Mouse (Mus musculus) embryonic fibroblast, embryonic 13.5 days (primary cell): ENCODE measurements around the gene Zfp511. TPM values are rescaled to one million over a fixed set of nuclear protein-coding genes. Genes with fewer than 3 reads are reported as not detected.

ENCODE experiments used
- H3K27ac ChIP-seq: 2 replicates; pipeline ENCODE4 v1.5.1; 2012; ENCODE audit warnings: low read length, control low read depth, inconsistent platforms; ENCODE audit not compliant: insufficient read depth
- H3K4me1 ChIP-seq: 2 replicates; pipeline ENCODE4 v1.6.1; 2011; ENCODE audit warnings: low read length; ENCODE audit not compliant: control insufficient read depth, insufficient read depth
- H3K4me3 ChIP-seq: 2 replicates; pipeline ENCODE4 v1.5.1; 2011; ENCODE audit warnings: mild to moderate bottlenecking, control low read depth, low read length; ENCODE audit not compliant: insufficient read depth
- CTCF ChIP-seq: IDR thresholded peaks from 2 replicates; pipeline ENCODE4 v1.5.1; 2011; ENCODE audit warnings: mild to moderate bottlenecking, control low read depth, low read length, moderate library complexity, borderline replicate concordance; ENCODE audit not compliant: insufficient read depth
- POLR2A ChIP-seq: IDR thresholded peaks from 2 replicates; pipeline ENCODE4 v1.6.1; 2011; ENCODE audit warnings: low read depth, mild to moderate bottlenecking, control low read depth, low read length, moderate library complexity
- polyA plus RNA-seq: library from polyadenylated mRNA; stranded (reverse); fragments of >200 nt; gene quantifications from 2 replicates; pipeline ENCODE4 v1.2.4, GENCODE M21; 2011; ENCODE audit warnings: low read depth; ENCODE audit not compliant: missing spikeins, insufficient read length

Gene Zfp511
- polyA plus RNA-seq, result 19.8 and 21.0 TPM in 2 replicates

- 0 out of 2 replicates have a peak, but pooled peaks have one; percentile 52 for TF ChIP-seq POLR2A
- no peak for TF ChIP-seq CTCF
- Histone ChIP-seq H3K4me1 (no peaks in the 10 kb centered on the region), H3K4me3 (peak within 1 kb of the TSS; percentile 97), H3K27ac (peak within 1 kb of the TSS; percentile 81)
Observed at GRCm38 (mm10) chr7:140036281-140037170, at the start of gene Zfp511, which contains the start of gene Tubgcp2. Gene Zfp511 (plus strand): TSS chr7:140036391. Gene Tubgcp2 (minus strand): TSS chr7:140036669.

DNA sequence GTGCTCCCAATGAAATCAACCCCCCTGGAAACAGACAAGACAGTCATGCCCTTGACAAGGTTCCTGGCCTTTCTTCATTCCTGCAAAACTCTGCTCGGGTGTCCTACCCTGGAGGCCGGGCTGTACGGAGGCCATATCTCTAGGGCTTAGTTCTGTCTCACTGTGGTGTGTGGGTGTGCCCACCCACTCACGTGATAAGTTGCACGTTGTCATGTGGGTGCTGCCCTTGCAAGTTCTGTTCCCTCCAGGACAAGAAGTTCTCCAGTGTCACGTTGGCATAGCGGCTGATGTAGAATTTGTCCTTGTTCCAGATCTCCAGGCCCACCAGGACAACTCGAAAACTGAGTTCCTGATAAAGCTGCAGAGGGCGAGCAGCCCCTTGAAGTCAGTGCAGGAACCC, 47.9 kb upstream of the Zfp511 start:
- peaks cover 5% of the 10 kb centered on the region for H3K4me1 ChIP-seq
- no peak for TF ChIP-seq CTCF
- no peak for TF ChIP-seq POLR2A
- H3K27ac ChIP-seq, result no peak overlapping the region
- no peak overlapping the region for H3K4me3 ChIP-seq

DNA sequence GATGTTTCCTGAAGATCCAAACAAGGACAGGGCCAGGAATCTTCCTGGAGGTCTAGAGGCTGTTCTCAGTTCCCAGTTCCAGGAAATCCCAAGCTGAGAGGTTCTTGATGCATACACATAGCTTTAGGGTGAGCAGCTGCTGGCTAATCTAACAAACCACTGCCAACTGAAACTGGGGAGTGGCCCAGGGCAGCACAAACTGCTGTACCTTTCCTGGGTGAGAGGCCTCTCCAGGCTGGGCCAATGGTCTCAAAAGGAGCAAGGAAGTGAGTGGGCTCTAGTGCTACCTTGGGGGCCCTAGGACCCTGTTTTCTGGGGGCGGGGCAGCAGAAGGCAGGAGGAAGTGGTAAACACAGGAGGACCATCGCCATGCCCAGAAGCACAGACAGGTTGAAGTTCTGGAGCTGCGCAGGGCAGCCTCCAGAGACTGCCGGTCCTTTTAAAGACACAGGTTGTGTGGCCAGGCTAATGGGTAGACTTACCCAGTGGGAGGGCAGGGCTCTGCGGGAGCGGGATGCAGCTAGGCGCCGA, 45.3 kb upstream of the Zfp511 start:
- peaks cover 7% of the 10 kb centered on the region for H3K4me1 ChIP-seq
- no peak overlapping the region for H3K4me3 ChIP-seq
- TF ChIP-seq CTCF, result no peak
- TF ChIP-seq POLR2A, result no peak
- H3K27ac ChIP-seq, result no peak overlapping the region

DNA sequence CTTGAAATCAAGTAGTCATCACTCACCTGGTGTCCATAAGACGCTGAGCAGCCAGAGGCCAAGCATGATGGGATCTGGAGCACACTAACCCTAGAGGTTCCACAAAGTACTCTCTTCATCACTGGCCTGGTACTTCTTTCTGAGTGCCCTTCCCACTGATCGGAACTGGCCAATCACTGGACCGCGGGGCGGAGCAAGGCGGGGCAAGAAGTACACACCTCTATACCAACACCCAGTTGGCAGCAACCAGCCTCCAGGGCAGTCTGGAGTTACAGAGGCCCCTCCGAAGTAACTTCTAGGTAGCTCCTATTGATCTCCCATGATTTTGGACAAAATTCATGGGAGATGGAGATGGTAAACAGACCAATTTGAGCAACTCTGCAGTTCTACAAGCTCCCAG, 43.8 kb upstream of the Zfp511 start, which contains the start of gene Adam8:
TSS of gene Adam8 (minus strand) at position 157 of the 400 bp plus-strand sequence.
- Histone ChIP-seq H3K4me3 (no peak within 1 kb of the TSS), H3K27ac (no peak within 1 kb of the TSS), H3K4me1 (peaks cover 7% of the 10 kb centered on the region)
- TF ChIP-seq CTCF (no peak), POLR2A (no peak)

GRCm38 (mm10) chr7:139993532-139993931, 42.7 kb upstream of the Zfp511 start:
- TF ChIP-seq POLR2A, result no peak
- H3K4me1 ChIP-seq, result peaks cover 7% of the 10 kb centered on the region
- H3K4me3 ChIP-seq, result no peak overlapping the region
- no peak overlapping the region for H3K27ac ChIP-seq

GRCm38 (mm10) chr7:139994202-139994601, 42.0 kb upstream of the Zfp511 start:
- Histone ChIP-seq H3K4me1 (peaks cover 7% of the 10 kb centered on the region), H3K27ac (no peak overlapping the region), H3K4me3 (no peak overlapping the region)
- TF ChIP-seq CTCF (no peak), POLR2A (no peak)

DNA sequence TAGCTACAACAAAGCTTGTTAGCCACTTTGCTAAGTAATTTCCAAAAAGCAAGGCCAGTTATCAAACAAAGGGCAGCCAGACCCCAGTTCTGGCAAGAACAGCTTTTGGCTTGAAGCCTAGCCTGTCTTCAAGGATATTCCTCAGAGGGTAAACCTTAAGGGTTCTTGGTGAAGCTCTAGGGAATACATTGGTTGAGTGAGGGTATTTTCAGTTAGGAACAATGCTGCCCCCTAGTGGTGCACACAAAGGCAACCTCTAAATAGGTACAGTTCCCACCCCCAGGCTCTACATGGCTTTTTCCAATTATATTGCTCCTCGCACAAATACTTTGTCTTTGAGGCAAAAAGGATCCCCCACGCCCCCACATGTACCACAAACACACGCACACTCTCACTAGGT, 41.5 kb upstream of the Zfp511 start:
- no peak overlapping the region for H3K4me3 ChIP-seq
- TF ChIP-seq CTCF (0 out of 2 replicates have a peak, but pooled peaks have one; percentile 11), POLR2A (no peak)
- no peak overlapping the region for H3K27ac ChIP-seq
- H3K4me1 ChIP-seq, result peaks cover 7% of the 10 kb centered on the region

GRCm38 (mm10) chr7:139998691-139999350, 37.4 kb upstream of the Zfp511 start:
- 0 out of 2 replicates have a peak, but pooled peaks cover 2% of the 10 kb centered on the region for H3K4me1 ChIP-seq
- TF ChIP-seq POLR2A (no peak), CTCF (no peak)
- H3K4me3 ChIP-seq, result no peak overlapping the region
- H3K27ac ChIP-seq, result no peak overlapping the region

- H3K27ac ChIP-seq, result no peak overlapping the region
- H3K4me3 ChIP-seq, result no peak overlapping the region
- H3K4me1 ChIP-seq, result no peaks in the 10 kb centered on the region
- TF ChIP-seq CTCF (no peak), POLR2A (no peak)
Observed at GRCm38 (mm10) chr7:140001086-140001740, 35.0 kb upstream of the Zfp511 start.

DNA sequence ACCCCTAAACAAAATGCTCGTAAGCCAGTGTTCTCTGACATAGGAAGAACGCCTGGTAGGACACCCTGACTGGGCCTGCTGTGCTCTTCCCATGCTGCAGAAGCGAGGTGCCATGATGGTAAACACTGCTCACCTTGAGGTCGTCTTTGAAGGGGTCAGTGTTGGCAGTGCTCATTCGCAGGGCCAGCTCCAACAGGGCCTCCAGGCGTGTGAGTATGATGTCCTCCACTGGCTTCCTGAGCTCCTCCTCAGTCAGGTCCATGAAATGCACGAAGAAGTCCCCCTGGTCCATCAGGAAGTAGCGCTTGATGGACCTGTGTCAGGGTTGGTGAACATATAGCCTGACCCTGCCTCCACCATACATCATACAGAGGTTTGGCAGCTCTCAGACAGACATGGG, 31.5 kb upstream of the Zfp511 start:
- Histone ChIP-seq H3K27ac (no peak overlapping the region), H3K4me3 (no peak overlapping the region), H3K4me1 (no peaks in the 10 kb centered on the region)
- TF ChIP-seq CTCF, result no peak
- TF ChIP-seq POLR2A, result no peak
